Mouse (Mus musculus): ENCODE measurements around the gene Ttbk1.
"Not testable (repeated sequence)": the region's sequence is repeated elsewhere in the genome, so short reads cannot be mapped to it uniquely, and the experiment has no call there.

Gene Ttbk1

GRCm38 (mm10) chr17:46487431-46487830, at the start of gene Ttbk1:
TSS of gene Ttbk1 (minus strand) at chr17:46487675.
- in situ Hi-C loops (cut with MboI; ENCODE audit: low sequenced_read_pairs), result no loop called here

DNA sequence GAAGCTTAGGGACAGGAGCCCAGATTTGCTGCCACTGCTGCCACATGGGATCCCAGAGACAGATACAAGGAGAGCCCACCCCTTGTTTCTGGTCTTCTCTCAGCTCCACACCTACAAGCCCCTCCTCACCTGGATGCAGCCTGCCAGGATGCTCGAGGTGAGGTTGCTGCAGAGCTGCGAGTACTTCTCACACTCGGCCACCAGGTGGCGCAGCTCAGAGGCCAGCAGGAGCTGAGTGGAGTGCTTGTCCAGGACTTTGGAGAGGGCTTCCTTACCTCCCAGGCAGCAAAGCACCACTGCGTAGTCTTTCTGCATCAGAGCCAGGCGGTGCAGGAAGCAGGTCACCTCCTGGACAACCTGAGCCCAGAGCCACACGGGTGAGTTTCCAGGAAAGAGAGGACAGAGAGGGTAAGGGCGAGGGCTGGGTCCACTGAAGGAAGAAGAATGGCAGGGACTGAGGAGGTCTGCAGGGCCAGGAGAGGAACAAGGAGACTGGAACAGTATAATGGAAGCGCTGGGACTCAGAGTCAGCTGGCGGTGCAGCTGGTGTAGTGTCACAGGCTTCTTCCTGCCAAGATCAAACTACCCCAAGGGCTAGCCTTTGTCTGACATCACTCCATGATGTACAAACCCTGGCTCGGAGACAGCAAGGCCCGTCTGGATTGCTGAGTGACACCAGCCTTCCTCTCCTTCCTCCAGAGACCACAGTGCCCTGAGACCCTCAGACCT, 38.3 kb upstream of the Ttbk1 start:
- in situ Hi-C loops (cut with MboI; ENCODE audit: low sequenced_read_pairs), result no loop called here

DNA sequence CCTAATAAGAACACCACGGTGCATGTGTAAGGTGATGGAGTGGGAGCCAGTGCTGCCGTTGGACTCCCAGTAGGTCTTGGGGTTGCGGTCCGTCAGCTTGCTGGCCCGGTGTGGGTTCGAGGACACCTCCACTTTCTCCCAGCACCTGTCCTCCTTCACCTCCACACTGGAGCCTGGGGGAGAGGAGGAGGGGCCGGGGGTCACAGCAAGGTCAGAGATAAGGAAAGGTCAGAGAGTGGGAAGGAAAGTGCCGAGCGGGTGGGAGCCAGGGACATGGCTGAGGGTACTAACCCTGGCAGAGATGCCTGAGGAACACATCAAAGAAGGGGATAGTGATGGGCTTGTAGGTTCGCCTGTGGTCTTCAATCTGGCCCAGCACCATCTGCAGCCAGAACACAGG, 37.6 kb upstream of the Ttbk1 start:
- in situ Hi-C loops (cut with MboI; ENCODE audit: low sequenced_read_pairs), result no loop called here

GRCm38 (mm10) chr17:46521963-46522668, 34.6 kb upstream of the Ttbk1 start:
- in situ Hi-C loops (cut with MboI; ENCODE audit: low sequenced_read_pairs), result no loop called here

DNA sequence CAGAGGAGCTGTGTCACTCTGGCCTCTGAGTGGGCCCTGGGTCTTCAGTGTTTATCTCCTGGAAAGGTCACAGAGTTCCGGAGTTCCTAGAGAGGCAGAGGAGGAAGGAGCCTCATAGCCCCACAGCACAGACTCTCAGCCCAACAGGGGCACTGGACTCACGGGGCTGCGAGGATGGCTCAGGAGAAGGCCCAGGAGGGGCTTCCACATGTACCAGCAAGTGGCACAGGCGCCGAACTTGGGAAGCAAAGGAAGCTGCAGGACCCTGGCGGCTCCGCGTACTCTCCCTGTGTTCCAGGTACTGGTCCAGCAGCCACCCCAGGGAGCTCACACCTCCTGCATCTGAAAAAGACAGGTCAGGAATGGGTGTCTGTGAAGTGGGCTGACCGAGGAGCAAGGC, 33.7 kb upstream of the Ttbk1 start:
- in situ Hi-C loops (cut with MboI; ENCODE audit: low sequenced_read_pairs), result no loop called here

GRCm38 (mm10) chr17:46520385-46520979, 33.0 kb upstream of the Ttbk1 start:
- in situ Hi-C loops (cut with MboI; ENCODE audit: low sequenced_read_pairs), result no loop called here

DNA sequence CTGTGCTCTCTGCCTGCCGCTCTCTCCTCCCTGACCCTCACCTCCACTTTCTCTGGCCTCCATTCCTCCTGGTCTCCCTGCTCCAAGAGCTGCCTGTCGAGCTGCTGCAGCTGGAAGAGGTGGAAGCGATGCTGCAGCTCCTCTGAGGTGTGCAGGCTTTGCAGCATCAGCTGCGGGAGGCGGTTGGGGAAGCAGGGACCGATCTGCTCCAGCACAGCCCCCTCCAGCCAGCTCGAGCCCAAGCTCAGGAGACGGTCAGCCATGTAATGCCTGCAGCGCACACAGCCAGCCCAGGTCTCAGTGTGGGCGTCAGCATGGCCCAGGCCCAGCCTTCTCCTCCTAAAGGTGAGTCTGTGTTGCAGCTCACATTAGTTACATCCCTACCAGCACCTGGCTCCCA, 32.5 kb upstream of the Ttbk1 start:
- in situ Hi-C loops (cut with MboI; ENCODE audit: low sequenced_read_pairs), result no loop called here

GRCm38 (mm10) chr17:46513329-46513728, 25.9 kb upstream of the Ttbk1 start:
- in situ Hi-C loops (cut with MboI; ENCODE audit: low sequenced_read_pairs), result no loop called here

DNA sequence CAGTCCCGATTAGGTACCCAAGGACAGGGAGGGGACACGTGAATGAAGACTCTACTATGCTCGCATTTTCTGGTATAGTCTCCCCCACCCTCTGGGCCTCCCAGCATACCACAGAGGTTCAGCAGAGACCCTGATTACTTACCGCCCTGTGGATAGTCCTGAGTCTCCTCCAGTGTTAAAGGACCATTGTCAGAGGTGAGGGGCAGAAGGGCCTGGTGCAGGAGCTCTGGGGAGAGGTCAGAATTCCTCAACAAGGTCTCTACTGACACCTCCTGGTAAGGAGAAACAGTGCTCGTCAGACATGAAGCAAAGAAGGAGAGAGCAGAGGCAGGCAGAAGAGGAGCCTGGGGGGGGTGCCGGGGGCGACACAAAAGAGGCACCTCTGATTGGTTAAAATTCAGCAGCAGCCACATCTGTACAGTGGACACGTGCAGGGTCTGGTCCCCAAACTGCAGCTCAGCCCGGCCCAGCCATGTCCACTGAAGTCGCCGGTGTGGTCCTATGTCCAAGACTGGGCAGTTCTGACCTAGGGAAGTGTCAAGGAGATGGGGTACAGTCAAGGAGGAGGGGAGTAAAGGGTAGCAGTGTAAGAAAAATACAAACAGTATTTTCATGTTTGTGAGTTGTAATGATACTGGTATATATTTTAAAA, 23.7 kb upstream of the Ttbk1 start:
- in situ Hi-C loops (cut with MboI; ENCODE audit: low sequenced_read_pairs), result no loop called here

GRCm38 (mm10) chr17:46505617-46506016, 18.1 kb upstream of the Ttbk1 start:
- in situ Hi-C loops (cut with MboI; ENCODE audit: low sequenced_read_pairs), result loop anchor here (10.0 kb wide), 1 partner anchor 241 kb away; no protein-coding TSS in a partner anchor

- in situ Hi-C loops (cut with MboI; ENCODE audit: low sequenced_read_pairs), result loop anchor here (10.0 kb wide), 1 partner anchor 239 kb away; no protein-coding TSS in a partner anchor
Measured at GRCm38 (mm10) chr17:46503847-46504638, 16.6 kb upstream of the Ttbk1 start.

- in situ Hi-C loops (cut with MboI; ENCODE audit: low sequenced_read_pairs), result loop anchor here (10.0 kb wide), 1 partner anchor 238 kb away; no protein-coding TSS in a partner anchor
Measured at GRCm38 (mm10) chr17:46502775-46503174, 15.3 kb upstream of the Ttbk1 start.

DNA sequence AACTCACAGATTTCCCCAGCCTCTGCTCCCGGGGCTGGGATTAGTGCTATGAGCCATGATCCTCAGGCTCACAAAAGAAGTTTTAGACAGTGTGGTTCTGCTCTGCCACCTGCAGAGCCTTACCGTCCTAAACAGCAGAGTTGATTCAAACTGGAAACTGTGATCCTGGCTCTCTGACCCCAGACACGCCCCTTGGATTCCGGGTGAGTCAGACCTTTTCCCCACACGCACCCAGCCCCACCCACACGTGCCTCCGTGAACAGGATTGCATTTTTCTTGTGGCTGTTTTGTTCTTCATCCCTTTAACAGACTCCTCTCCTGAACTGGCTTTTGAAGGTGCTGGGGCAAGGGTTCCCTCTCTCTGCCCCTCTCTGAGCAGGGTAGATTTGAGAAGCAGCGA, 10.5 kb upstream of the Ttbk1 start:
- in situ Hi-C loops (cut with MboI; ENCODE audit: low sequenced_read_pairs), result no loop called here

GRCm38 (mm10) chr17:46496623-46497434, 9.4 kb upstream of the Ttbk1 start, which contains the start of gene Dnph1:
TSS of gene Dnph1 (plus strand) at chr17:46496711.
- in situ Hi-C loops (cut with MboI; ENCODE audit: low sequenced_read_pairs), result no loop called here

- in situ Hi-C loops (cut with MboI; ENCODE audit: low sequenced_read_pairs), result not testable (repeated sequence)
Measured at GRCm38 (mm10) chr17:46496081-46496480, 8.6 kb upstream of the Ttbk1 start.

DNA sequence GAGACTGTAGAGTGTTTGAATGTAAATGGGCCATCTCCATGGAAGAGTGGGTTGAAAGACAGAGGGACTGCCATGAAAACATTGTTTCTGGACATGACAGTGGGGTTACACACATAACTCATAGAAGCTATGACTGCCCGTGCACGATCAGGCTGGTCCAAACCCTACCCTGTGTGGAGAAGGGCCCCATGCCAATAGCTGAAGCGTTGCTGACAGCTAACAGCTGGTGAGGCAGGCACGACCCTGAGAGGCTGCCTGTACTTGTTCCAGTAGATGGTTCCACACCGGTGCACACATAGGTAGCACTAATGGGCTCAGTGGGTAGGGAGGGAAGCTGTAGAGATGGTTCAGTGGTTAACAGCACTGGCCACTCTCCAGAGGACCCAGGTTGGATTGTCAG, 8.0 kb upstream of the Ttbk1 start:
- in situ Hi-C loops (cut with MboI; ENCODE audit: low sequenced_read_pairs), result no loop called here

- in situ Hi-C loops (cut with MboI; ENCODE audit: low sequenced_read_pairs), result no loop called here
Measured at GRCm38 (mm10) chr17:46486995-46487394, 480 bp downstream of the Ttbk1 start.

DNA sequence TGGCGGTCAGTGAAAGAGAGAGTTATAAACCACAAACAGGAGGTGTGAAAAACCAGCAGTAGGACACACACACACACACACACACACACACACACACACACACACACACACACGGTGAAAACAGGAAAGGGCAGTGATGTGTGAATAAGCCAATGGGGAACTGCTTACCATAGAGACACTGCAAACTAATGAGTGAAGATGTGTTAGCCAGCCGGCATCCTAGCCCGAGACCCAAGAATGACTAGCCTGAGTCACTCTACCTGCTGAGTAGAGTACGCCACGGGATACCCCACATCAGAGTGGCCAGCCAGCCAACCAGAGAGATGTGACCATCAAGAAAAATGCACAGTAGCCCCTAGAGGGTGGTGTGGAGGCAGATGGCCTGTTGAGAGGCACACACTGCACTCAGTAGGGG, 3.0 kb downstream of the Ttbk1 start:
- in situ Hi-C loops (cut with MboI; ENCODE audit: low sequenced_read_pairs), result no loop called here

GRCm38 (mm10) chr17:46484021-46484431, 3.4 kb downstream of the Ttbk1 start:
- in situ Hi-C loops (cut with MboI; ENCODE audit: low sequenced_read_pairs), result no loop called here

All from CH12F3 (cell line).